Mouse (Mus musculus): Measurements from ENCODE around the gene Sphk1. TPM values are rescaled to one million over a fixed set of nuclear protein-coding genes. Genes with fewer than 3 reads are reported as not detected.

Gene Sphk1
- total and polyA plus RNA-seq, 2 experiments = 0.21 to 0.55 TPM

DNA sequence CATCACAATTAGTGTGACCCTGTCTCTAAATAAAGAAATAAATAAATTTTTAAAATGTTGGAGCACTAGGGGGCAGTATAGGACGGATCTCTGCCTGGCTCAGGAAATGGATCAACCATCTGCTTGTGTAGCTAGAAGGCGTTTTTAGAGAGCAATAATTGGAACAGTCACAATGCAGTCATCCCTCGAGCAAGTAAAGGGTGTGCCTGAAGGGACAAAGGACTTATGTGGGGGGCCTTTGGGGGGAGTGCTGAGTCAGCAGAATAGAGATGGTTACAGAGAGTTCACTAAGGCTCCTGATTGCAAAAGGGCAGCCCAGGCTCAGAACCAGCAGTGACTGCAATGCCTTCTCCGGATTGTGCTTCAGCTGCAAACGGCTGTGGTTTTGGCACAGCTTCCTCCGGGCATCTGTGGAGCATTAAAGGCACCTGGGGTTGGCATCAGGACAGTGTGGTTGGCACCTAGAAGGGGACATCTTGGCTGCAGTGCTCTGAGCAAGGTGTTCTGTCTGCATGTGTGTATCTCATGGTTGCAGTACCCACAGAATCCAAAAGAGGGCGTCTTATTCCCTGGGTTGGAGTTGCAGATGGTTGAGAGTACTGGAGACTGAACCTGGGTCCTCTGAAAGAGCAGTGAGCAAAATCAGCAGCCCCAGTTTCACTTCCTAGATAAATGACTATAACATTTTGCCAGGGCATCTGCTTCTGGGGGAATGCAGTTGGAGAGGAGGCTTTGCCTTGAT, 29.5 kb upstream of the Sphk1 start:
- no peak for DNase-seq (ENCODE audit: extremely low read depth, low read depth, low spot score)
- Histone ChIP-seq H3K4me3 (ENCODE audit: insufficient read depth, low read depth, low read length) (no peak overlapping the region), H3K4me1 (ENCODE audit: control insufficient read depth, insufficient read depth, low read length) (no peaks in the 10 kb centered on the region), H3K27ac (replicated peaks; ENCODE audit: insufficient read depth, low read depth, low read length) (no peak overlapping the region), H3K27me3 (ENCODE audit: control insufficient read depth, insufficient read depth, low read length) (no peaks in the 10 kb centered on the region), H3K79me2 (ENCODE audit: control insufficient read depth, insufficient read depth, low read length) (no peaks in the 10 kb centered on the region), H3K9ac (ENCODE audit: low read depth, low read length) (no peak overlapping the region), H3K36me3 (ENCODE audit: control insufficient read depth, insufficient read depth, low read length) (no peaks in the 10 kb centered on the region)
- 33% methylated on average over 7 of the region's 7 CpGs for WGBS
- TF ChIP-seq CTCF (IDR thresholded peaks at IDR 0.05; ENCODE audit: low read depth, low read length) (0 out of 2 replicates have a peak, but pooled peaks have one; percentile 9), POLR2A (IDR thresholded peaks at IDR 0.05; ENCODE audit: extremely low read depth, insufficient read depth, low read length) (no peak)

DNA sequence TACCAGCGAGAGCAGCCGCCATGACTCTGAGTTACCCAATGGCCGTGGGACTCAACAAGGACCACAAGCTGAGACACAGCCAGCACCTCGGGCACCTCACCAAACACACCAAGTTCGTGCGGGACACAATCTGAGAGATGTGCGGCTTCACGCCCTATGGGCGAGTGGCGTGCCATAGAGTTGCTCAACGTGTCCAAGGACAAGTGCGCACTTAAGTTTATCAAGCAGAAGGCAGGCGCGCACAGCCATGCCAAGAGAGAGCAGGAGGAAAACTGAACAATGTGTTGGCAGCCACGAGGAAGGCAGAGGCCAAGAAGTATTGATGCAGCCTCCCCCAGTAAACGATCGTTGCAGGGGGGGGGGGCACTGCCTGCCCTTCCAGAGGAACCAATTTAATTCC, 26.2 kb upstream of the Sphk1 start:
- Histone ChIP-seq H3K9ac (ENCODE audit: low read depth, low read length) (no peak overlapping the region), H3K27me3 (ENCODE audit: control insufficient read depth, insufficient read depth, low read length) (no peaks in the 10 kb centered on the region), H3K36me3 (ENCODE audit: control insufficient read depth, insufficient read depth, low read length) (no peaks in the 10 kb centered on the region), H3K27ac (replicated peaks; ENCODE audit: insufficient read depth, low read depth, low read length) (no peak overlapping the region), H3K79me2 (ENCODE audit: control insufficient read depth, insufficient read depth, low read length) (no peaks in the 10 kb centered on the region), H3K4me3 (ENCODE audit: insufficient read depth, low read depth, low read length) (no peak overlapping the region), H3K4me1 (ENCODE audit: control insufficient read depth, insufficient read depth, low read length) (no peaks in the 10 kb centered on the region)
- WGBS = 89% methylated on average over 17 of the region's 17 CpGs
- DNase-seq (ENCODE audit: extremely low read depth, low read depth, low spot score) = no peak
- TF ChIP-seq POLR2A (IDR thresholded peaks at IDR 0.05; ENCODE audit: extremely low read depth, insufficient read depth, low read length) (no peak), CTCF (IDR thresholded peaks at IDR 0.05; ENCODE audit: low read depth, low read length) (no peak)

DNA sequence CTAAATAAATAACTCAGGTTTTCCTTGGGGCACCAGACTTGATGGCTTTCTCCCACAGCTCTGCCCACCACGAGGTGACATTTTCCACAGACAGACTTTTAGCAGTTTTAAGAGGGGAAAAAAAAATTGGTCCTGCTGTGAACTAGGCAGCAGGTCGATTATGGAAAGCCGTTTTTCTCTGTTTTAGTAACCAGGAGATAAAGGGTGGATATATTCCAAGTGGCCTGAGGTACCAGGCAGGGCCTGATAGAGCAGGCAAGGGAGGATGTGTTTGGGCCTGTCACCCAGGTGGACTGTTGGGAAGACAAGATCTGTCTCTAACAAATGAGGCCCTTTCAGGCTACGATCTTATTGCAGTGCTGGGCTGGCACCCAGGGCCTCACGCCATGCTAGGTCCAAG, 25.2 kb upstream of the Sphk1 start:
- no peaks in the 10 kb centered on the region for H3K4me1 ChIP-seq (ENCODE audit: control insufficient read depth, insufficient read depth, low read length)

DNA sequence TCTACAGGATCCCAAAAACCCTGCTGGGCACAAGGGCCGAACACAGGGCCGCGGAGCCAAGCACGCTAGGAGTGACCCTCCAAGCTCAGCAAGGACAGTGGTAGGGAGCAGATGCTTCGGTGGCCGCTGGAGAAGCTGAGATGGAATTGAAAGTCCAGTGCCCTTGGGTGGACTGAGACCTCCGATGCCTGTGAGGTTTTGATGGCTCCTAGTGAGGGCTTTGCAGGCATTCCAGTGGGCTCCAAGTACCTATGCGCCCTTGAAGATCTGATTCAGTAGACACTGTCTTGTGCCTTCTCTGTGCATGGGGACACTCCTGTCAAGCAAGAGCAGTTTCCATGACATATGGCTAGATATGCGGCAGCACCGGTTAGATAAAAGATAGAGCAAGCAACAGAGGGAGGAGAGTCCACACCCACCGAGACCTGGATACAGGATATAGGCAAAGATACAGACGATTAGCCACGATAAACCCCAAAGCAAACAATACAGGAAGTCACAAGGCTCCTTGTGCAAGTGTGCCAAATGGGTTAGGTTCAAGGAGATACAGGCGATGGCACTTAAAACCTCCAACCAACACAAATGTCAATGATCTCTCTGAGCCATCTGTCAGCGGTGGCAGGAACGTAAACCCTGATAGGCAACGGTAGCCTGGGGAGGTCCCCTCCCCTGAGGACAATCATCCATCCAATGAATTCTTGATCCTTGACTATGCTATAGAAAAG, 24.4 kb upstream of the Sphk1 start:
- no peak overlapping the region for H3K9ac ChIP-seq (ENCODE audit: low read depth, low read length)
- H3K79me2 ChIP-seq (ENCODE audit: control insufficient read depth, insufficient read depth, low read length) = no peaks in the 10 kb centered on the region
- WGBS = 84% methylated on average over 17 of the region's 17 CpGs
- H3K4me1 ChIP-seq (ENCODE audit: control insufficient read depth, insufficient read depth, low read length) = no peaks in the 10 kb centered on the region
- no peaks in the 10 kb centered on the region for H3K27me3 ChIP-seq (ENCODE audit: control insufficient read depth, insufficient read depth, low read length)
- no peak for DNase-seq (ENCODE audit: extremely low read depth, low read depth, low spot score)
- no peaks in the 10 kb centered on the region for H3K36me3 ChIP-seq (ENCODE audit: control insufficient read depth, insufficient read depth, low read length)
- TF ChIP-seq POLR2A (IDR thresholded peaks at IDR 0.05; ENCODE audit: extremely low read depth, insufficient read depth, low read length) (no peak), CTCF (IDR thresholded peaks at IDR 0.05; ENCODE audit: low read depth, low read length) (no peak)
- no peak overlapping the region for H3K27ac ChIP-seq (replicated peaks; ENCODE audit: insufficient read depth, low read depth, low read length)
- no peak overlapping the region for H3K4me3 ChIP-seq (ENCODE audit: insufficient read depth, low read depth, low read length)

More for the DNA sequence above, 25.2 kb upstream of the Sphk1 start:
- WGBS = 78% methylated on average over 5 of the region's 5 CpGs
- H3K9ac ChIP-seq (ENCODE audit: low read depth, low read length) = no peak overlapping the region
- no peak overlapping the region for H3K4me3 ChIP-seq (ENCODE audit: insufficient read depth, low read depth, low read length)
- H3K27ac ChIP-seq (replicated peaks; ENCODE audit: insufficient read depth, low read depth, low read length) = no peak overlapping the region
- H3K79me2 ChIP-seq (ENCODE audit: control insufficient read depth, insufficient read depth, low read length) = no peaks in the 10 kb centered on the region
- no peak for DNase-seq (ENCODE audit: extremely low read depth, low read depth, low spot score)
- TF ChIP-seq CTCF (IDR thresholded peaks at IDR 0.05; ENCODE audit: low read depth, low read length) = no peak
- no peak for TF ChIP-seq POLR2A (IDR thresholded peaks at IDR 0.05; ENCODE audit: extremely low read depth, insufficient read depth, low read length)
- H3K27me3 ChIP-seq (ENCODE audit: control insufficient read depth, insufficient read depth, low read length) = no peaks in the 10 kb centered on the region
- H3K36me3 ChIP-seq (ENCODE audit: control insufficient read depth, insufficient read depth, low read length) = no peaks in the 10 kb centered on the region

DNA sequence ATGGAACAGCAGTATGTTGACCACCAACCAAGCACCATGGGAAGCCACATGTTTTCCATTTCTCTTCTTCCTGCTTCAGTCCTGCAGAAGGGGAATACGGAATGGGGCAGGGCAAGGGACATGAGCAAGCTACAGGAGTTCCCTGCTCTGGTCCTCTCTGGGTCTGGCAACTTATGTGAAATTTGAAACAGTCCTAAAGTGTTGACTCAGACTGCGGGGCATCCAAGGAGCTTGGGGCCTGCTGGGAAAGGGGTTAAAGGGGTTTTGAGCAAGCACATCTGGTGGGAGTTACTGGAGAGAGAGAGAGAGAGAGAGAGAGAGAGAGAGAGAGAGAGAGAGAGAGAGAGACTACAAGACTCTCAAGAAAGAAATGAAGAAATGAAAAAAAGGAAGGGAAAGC, 22.0 kb upstream of the Sphk1 start:
- Histone ChIP-seq H3K9ac (ENCODE audit: low read depth, low read length) (no peak overlapping the region), H3K4me1 (ENCODE audit: control insufficient read depth, insufficient read depth, low read length) (no peaks in the 10 kb centered on the region), H3K79me2 (ENCODE audit: control insufficient read depth, insufficient read depth, low read length) (no peaks in the 10 kb centered on the region), H3K36me3 (ENCODE audit: control insufficient read depth, insufficient read depth, low read length) (no peaks in the 10 kb centered on the region), H3K4me3 (ENCODE audit: insufficient read depth, low read depth, low read length) (no peak overlapping the region), H3K27me3 (ENCODE audit: control insufficient read depth, insufficient read depth, low read length) (no peaks in the 10 kb centered on the region), H3K27ac (replicated peaks; ENCODE audit: insufficient read depth, low read depth, low read length) (no peak overlapping the region)
- WGBS = 79% methylated on average over 2 of the region's 2 CpGs
- DNase-seq (ENCODE audit: extremely low read depth, low read depth, low spot score) = no peak
- TF ChIP-seq POLR2A (IDR thresholded peaks at IDR 0.05; ENCODE audit: extremely low read depth, insufficient read depth, low read length) = no peak
